Mouse (Mus musculus): ENCODE measurements around the gene Aldh4a1. TPM values are rescaled to one million over a fixed set of nuclear protein-coding genes. Genes with fewer than 3 reads are reported as not detected.
A peak's percentile ranks its signal among the peaks of the same experiment; 100 is the strongest.

Gene Aldh4a1
- total RNA-seq, 2 experiments from 2014 or later, result 0.30 to 1.7 TPM

DNA sequence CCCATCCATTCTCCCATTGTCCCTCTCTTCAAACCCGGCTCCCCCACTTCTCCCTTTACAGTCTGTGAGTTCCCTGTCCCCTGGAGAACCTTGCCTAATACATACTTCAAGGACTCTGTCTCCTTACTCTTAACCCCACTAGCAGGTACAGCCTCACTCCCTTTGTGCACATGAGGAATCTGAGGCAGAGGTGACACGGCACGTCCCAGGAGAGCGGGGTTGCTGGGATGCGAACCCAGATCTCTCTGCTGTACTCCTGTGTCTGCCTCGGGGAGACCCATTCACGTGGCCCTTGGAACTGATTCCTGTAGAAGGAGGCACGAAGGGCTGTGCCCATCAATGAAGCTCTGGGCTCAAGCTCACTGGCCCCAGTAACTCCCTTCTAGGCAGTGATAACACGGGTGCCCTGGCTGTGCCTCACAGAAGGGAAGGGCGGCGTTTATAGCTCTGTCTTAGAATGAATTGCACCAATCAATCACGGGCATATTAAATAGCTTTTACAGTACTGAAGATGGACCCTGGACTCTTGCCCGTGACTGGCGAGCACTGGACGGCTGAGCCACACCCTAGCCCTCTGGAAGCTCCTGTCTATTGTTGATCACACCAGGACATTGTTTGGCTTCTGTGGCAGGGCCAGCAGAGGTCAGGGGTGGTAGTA is 27.5 kb downstream of the Aldh4a1 start:
- no peak for ATAC-seq (replicated peaks; ENCODE audit: low FRiP score, poor library complexity, severe bottlenecking)

- no peak for ATAC-seq (replicated peaks; ENCODE audit: low FRiP score, poor library complexity, severe bottlenecking)
Observed at GRCm38 (mm10) chr4:139650907-139651306, 28.2 kb downstream of the Aldh4a1 start.

DNA sequence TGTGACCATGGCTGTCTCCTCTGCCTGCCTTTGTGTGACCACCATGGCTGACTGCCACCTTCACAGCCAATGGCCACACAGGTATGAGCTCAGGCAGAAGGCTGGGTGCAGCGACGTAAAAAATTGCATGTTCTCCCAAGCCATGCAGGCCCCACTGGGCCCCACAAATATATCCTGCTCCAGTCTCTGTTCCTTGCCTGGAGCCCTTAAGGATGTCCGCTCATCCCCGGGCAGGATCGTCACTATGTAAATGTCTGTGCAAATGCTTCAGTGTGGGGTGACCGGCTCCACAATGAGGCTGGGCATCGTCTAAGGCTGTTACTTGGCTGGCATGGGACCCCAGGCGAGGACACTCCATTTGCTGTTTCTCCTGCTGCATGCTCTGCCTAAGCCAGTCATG is 30.6 kb downstream of the Aldh4a1 start, which contains the start of gene Tas1r2:
TSS of gene Tas1r2 (plus strand) at position 301 of the 400 bp plus-strand sequence.
- no peak for ATAC-seq (replicated peaks; ENCODE audit: low FRiP score, poor library complexity, severe bottlenecking)

- no peak for ATAC-seq (replicated peaks; ENCODE audit: low FRiP score, poor library complexity, severe bottlenecking)
Observed at GRCm38 (mm10) chr4:139661897-139662296, 39.2 kb downstream of the Aldh4a1 start.

DNA sequence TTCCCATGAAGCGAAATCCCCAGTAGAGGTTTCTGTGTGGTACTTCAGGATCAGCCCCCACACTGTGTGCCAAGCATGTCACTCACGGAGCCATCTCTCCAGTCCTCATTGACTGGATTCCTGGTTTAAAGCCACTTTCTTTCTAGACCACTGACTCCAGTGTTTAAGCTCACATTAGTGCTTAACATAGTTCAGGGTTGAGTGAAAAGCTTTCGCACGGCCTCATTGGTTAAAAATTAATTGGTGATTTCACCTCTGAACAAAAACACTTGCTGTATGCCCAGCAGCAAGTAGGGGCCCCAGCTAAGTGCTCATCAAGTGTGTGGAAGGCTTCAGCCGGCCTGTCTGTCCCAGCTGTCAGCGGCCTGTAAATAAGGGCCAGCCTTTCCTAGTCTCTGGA is 45.0 kb downstream of the Aldh4a1 start:
- ATAC-seq (replicated peaks; ENCODE audit: low FRiP score, poor library complexity, severe bottlenecking), result no peak

GRCm38 (mm10) chr4:139669847-139670246 is 47.2 kb downstream of the Aldh4a1 start:
- peak; percentile 71 for ATAC-seq (replicated peaks; ENCODE audit: low FRiP score, poor library complexity, severe bottlenecking)

GRCm38 (mm10) chr4:139675696-139676095 is 53.0 kb downstream of the Aldh4a1 start:
- no peak for ATAC-seq (replicated peaks; ENCODE audit: low FRiP score, poor library complexity, severe bottlenecking)

- ATAC-seq (replicated peaks; ENCODE audit: low FRiP score, poor library complexity, severe bottlenecking), result peak; percentile 71
Observed at GRCm38 (mm10) chr4:139683728-139684638, 61.3 kb downstream of the Aldh4a1 start.

- peak; percentile 35; the same call in 1 of the 2 replicates for ATAC-seq (replicated peaks; ENCODE audit: low FRiP score, poor library complexity, severe bottlenecking)
Observed at GRCm38 (mm10) chr4:139684639-139685017, 62.0 kb downstream of the Aldh4a1 start.

DNA sequence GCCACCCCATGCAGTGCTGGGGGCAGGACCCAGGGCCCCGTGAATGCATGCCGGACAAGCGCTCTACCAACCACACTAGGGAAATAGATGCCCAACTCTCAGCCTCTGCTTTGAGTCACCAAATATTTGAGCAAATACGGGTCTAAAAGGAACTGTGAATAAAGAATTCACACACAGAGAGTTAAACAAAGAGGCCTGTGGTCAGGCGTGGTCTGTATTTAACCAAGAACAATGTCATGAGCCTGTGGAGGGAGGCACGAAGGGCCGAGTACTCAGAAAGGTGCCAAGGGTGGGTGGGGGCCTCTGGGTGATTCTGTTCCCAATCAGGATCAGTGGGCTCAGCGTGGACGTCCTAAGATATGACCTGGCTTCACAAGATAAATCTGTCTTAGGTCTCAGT is 65.4 kb downstream of the Aldh4a1 start:
- ATAC-seq (replicated peaks; ENCODE audit: low FRiP score, poor library complexity, severe bottlenecking), result no peak

GRCm38 (mm10) chr4:139689627-139690269 is 67.1 kb downstream of the Aldh4a1 start:
- no peak for ATAC-seq (replicated peaks; ENCODE audit: low FRiP score, poor library complexity, severe bottlenecking)

- ATAC-seq (replicated peaks; ENCODE audit: low FRiP score, poor library complexity, severe bottlenecking), result no peak
Observed at GRCm38 (mm10) chr4:139693315-139693714, 70.6 kb downstream of the Aldh4a1 start.

DNA sequence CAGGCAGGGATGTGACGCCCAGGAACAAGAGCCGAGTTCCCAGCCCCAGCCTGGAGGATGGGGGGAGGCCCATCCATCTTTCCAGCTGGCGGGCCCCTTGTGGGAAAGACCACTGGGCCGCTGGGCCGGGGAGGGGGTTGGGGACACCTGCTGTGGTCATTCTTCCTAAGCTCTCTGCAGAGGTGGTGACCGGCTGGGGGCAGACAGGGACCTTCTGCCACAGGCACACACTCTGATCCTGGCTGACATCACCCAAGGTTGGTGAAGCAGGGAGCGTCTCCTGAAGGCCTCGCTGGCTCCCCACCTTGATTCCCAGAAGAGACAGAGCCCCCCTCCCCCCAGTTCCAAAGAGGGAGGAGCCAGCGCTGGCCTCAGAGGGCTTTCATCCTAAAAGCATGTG is 75.1 kb downstream of the Aldh4a1 start:
- no peak for ATAC-seq (replicated peaks; ENCODE audit: low FRiP score, poor library complexity, severe bottlenecking)

DNA sequence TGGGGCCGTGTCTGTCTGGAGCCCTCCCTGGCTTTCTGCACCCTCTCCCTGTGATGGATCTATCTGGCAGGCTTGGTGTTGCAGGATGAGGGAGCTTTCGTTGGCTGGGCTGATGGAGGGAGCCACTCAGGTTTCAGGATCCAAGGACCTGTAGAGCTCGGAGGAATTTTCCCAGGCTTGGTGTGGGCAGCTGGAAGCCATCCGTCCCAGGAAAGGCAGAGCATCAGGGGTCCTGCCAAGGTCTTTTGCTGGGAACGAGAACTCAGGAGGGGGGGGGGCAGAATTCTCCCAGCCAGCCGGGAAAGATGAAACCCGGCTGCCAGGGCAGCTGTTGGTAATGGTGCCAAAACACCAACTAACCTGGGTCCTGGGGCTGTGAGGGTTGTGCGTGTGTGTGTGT is 75.9 kb downstream of the Aldh4a1 start:
- ATAC-seq (replicated peaks; ENCODE audit: low FRiP score, poor library complexity, severe bottlenecking), result no peak

Other genes with a start within 250 kb of the Aldh4a1 start
- gene Iffo2, start 92.3 kb upstream of the Aldh4a1 start, total RNA-seq (2015; ENCODE audit: low replicate concordance), result not detected in 2 replicates
- gene Iffo2, start 92.3 kb upstream of the Aldh4a1 start, total RNA-seq (2017; ENCODE audit: low replicate concordance), result 0.39 TPM in 1 of 2 replicates, not detected in the other
- gene Gm21969, start 19.7 kb upstream of the Aldh4a1 start, total RNA-seq (2015; ENCODE audit: low replicate concordance), result not detected in 2 replicates
- not detected in 2 replicates for gene Gm21969, start 19.7 kb upstream of the Aldh4a1 start, total RNA-seq (2017; ENCODE audit: low replicate concordance)
- not detected in 2 replicates for gene Tas1r2, start 30.7 kb downstream of the Aldh4a1 start, total RNA-seq (2015; ENCODE audit: low replicate concordance)
- gene Tas1r2, start 30.7 kb downstream of the Aldh4a1 start, total RNA-seq (2017; ENCODE audit: low replicate concordance), result not detected in 2 replicates
- gene Pax7, start 210.7 kb downstream of the Aldh4a1 start, total RNA-seq (2015; ENCODE audit: low replicate concordance), result not detected in 2 replicates
- not detected in 2 replicates for gene Pax7, start 210.7 kb downstream of the Aldh4a1 start, total RNA-seq (2017; ENCODE audit: low replicate concordance)

Data from erythroid progenitor cell, adult 5-6 weeks (primary cell).